Mouse (Mus musculus) retina, postnatal 1 day (tissue): ENCODE measurements around the gene Mrps34.
"Not testable (repeated sequence)": the region's sequence is repeated elsewhere in the genome, so short reads cannot be mapped to it uniquely, and the experiment has no call there.

Experiments used
- DNase-seq: peaks from one replicate; pipeline ENCODE4 v3.0.0-alpha.2; 2012

Mrps34 gene

GRCm38 (mm10) chr17:24900014-24900413, 5.1 kb downstream of the Mrps34 start:
- no peak for DNase-seq

- DNase-seq: no peak
Measured at GRCm38 (mm10) chr17:24902124-24902523, 7.2 kb downstream of the Mrps34 start.

GRCm38 (mm10) chr17:24902671-24903474, 8.0 kb downstream of the Mrps34 start:
- peak; percentile 34 for DNase-seq

- DNase-seq: no peak
Measured at GRCm38 (mm10) chr17:24903767-24904166, 8.9 kb downstream of the Mrps34 start.

GRCm38 (mm10) chr17:24907591-24907990, 12.7 kb downstream of the Mrps34 start:
- DNase-seq: no peak

- DNase-seq: no peak
Measured at GRCm38 (mm10) chr17:24913984-24914383, 19.1 kb downstream of the Mrps34 start.

- DNase-seq: no peak
Measured at GRCm38 (mm10) chr17:24923246-24923645, 28.3 kb downstream of the Mrps34 start.

GRCm38 (mm10) chr17:24929506-24929905, 34.6 kb downstream of the Mrps34 start:
- DNase-seq: no peak

GRCm38 (mm10) chr17:24932431-24932830, 37.5 kb downstream of the Mrps34 start:
- DNase-seq: no peak

- DNase-seq: no peak
Measured at GRCm38 (mm10) chr17:24933163-24933562, 38.2 kb downstream of the Mrps34 start.

- DNase-seq: no peak
Measured at GRCm38 (mm10) chr17:24934926-24935325, 40.0 kb downstream of the Mrps34 start.

- DNase-seq: no peak
Measured at GRCm38 (mm10) chr17:24935666-24936065, 40.8 kb downstream of the Mrps34 start.

- peak; percentile 96 for DNase-seq
Measured at GRCm38 (mm10) chr17:24936259-24937237, 41.6 kb downstream of the Mrps34 start, which contains the start of gene Mapk8ip3. Gene Mapk8ip3 (minus strand): TSS chr17:24936977.

- DNase-seq: no peak
Measured at GRCm38 (mm10) chr17:24937266-24937665, 42.4 kb downstream of the Mrps34 start.

GRCm38 (mm10) chr17:24942453-24942852, 47.5 kb downstream of the Mrps34 start:
- peak; percentile 33 for DNase-seq

- no peak for DNase-seq
Measured at GRCm38 (mm10) chr17:24943036-24943435, 48.1 kb downstream of the Mrps34 start.

GRCm38 (mm10) chr17:24943589-24943988, 48.7 kb downstream of the Mrps34 start:
- not testable (repeated sequence) for DNase-seq
